Mouse (Mus musculus) G1E (cell line): ENCODE results near the gene Hsdl1.

Source experiments
- CTCF ChIP-seq: IDR thresholded peaks from 2 replicates; pipeline ENCODE4 v1.5.1; 2012; ENCODE audit warnings: low read depth, low read length, inconsistent platforms, mixed read lengths
- GATA1 ChIP-seq: IDR thresholded peaks from 2 replicates; pipeline ENCODE4 v1.6.1; 2012; ENCODE audit warnings: borderline replicate concordance, low read length, inconsistent platforms, mixed read lengths
- GATA2 ChIP-seq: IDR thresholded peaks from 2 replicates; pipeline ENCODE4 v1.6.1; 2012; ENCODE audit warnings: low read depth, low read length, inconsistent platforms, borderline replicate concordance
- POLR2AphosphoS5 ChIP-seq: IDR thresholded peaks from 2 replicates; pipeline ENCODE4 v1.6.1; 2012; ENCODE audit warnings: low read depth, low read length, inconsistent platforms; ENCODE audit not compliant: insufficient replicate concordance
- TAL1 ChIP-seq: conservative IDR thresholded peaks from 2 replicates; pipeline ENCODE4 v1.6.1; 2012; ENCODE audit warnings: low read depth, low read length, inconsistent platforms, mixed read lengths

DNA sequence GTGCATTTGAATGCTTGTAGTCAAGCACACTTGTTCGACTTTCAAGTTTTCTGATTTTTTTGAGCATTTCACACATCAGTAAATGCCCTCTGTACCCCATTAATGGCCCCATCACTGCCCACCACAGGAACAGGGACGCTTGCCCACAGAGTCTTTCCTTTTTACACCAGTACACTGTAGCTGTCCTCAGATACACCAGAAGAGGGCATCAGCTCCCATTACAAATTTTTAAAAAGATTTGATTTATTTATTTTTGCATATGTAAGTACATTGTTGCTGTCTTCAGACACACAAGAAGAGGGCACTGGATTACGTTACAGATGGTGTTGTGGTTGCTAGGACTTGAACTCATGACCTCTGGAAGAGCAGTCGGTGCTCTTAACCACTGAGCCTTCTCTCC, 13.3 kb upstream of the Hsdl1 start:
- TF ChIP-seq CTCF (no peak), GATA1 (no peak), GATA2 (no peak), TAL1 (no peak), POLR2AphosphoS5 (no peak)
